Mouse (Mus musculus): Measurements from ENCODE around the gene Srd5a3. TPM values are rescaled to one million over a fixed set of nuclear protein-coding genes. Genes with fewer than 3 reads are reported as not detected.

Srd5a3 gene
- total RNA-seq, 2 experiments from 2014 or later: 3.5 to 3.7 TPM

DNA sequence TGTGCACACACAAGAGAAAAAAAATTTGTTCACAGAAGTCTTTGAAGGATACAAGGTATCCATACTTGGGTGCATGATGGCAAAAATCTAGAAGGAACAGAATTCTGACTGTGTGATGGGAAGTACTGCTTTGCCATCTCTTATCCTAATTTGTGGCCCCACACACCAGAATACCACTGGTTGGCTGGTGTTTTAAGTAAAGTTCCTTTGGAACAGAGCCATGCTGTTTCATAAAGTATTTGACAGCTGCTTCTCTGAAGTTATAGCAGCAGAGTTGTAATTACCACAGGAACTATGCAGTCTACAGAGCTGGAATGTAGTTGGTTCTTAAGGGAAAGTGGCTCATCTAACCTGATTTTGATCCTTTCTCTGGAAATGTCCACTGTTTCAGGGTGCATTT, 53.0 kb downstream of the Srd5a3 start:
- DNase-seq: no peak

GRCm38 (mm10) chr5:76194377-76194945, 54.4 kb downstream of the Srd5a3 start:
- no peak for DNase-seq

- no peak for DNase-seq
Observed at GRCm38 (mm10) chr5:76199346-76199745, 59.3 kb downstream of the Srd5a3 start.

- DNase-seq: no peak
Observed at GRCm38 (mm10) chr5:76203171-76203570, 63.1 kb downstream of the Srd5a3 start.

Other genes with a start within 250 kb of the Srd5a3 start
- 10 to 100 TPM; 13.7 to 19.4 TPM for gene Kdr, start 161.8 kb upstream of the Srd5a3 start, total RNA-seq (2021)
- 10 to 100 TPM; 12.8 to 18.0 TPM for gene Tmem165, start 43.6 kb downstream of the Srd5a3 start, total RNA-seq (2021)
- gene Clock, start 164.5 kb downstream of the Srd5a3 start, total RNA-seq (2021): 10 to 100 TPM; 12.7 to 22.8 TPM
- not detected for gene Pdcl2, start 190.9 kb downstream of the Srd5a3 start, total RNA-seq (2021)
- gene Nmu, start 223.5 kb downstream of the Srd5a3 start, total RNA-seq (2021): not detected

Data from gastrocnemius, postnatal 25 days (tissue).